Mouse (Mus musculus) heart, embryonic 11.5 days (tissue): Measurements from ENCODE around the gene Taf1b. TPM values are rescaled to one million over a fixed set of nuclear protein-coding genes. Genes with fewer than 3 reads are reported as not detected.

Experiments used
- ATAC-seq: fragments of 200-750 bp; cut with Nextera tagmentation; replicated peaks from 2 replicates; pipeline ENCODE4 v1.8.0; 2017; ENCODE audit warnings: moderate library complexity; ENCODE audit not compliant: insufficient number of reproducible peaks, low FRiP score, low TSS enrichment
- H3K27ac ChIP-seq: fragments of 300-500 bp; sonication (generic); 2 replicates; pipeline ENCODE4 v1.5.1; 2014; ENCODE audit warnings: mild to moderate bottlenecking, low read depth, low read length
- H3K27me3 ChIP-seq: fragments of 300-500 bp; sonication (generic); 2 replicates; pipeline ENCODE4 v1.6.1; 2014; ENCODE audit warnings: mild to moderate bottlenecking, low read length, mixed read lengths; ENCODE audit not compliant: control insufficient read depth, insufficient read depth
- H3K36me3 ChIP-seq: fragments of 300-500 bp; sonication (generic); 2 replicates; pipeline ENCODE4 v1.6.1; 2014; ENCODE audit warnings: mild to moderate bottlenecking, low read length, moderate library complexity, mixed read lengths; ENCODE audit not compliant: control insufficient read depth, insufficient read depth
- H3K4me1 ChIP-seq: fragments of 300-500 bp; sonication (generic); 2 replicates; pipeline ENCODE4 v1.6.1; 2014; ENCODE audit warnings: low read length; ENCODE audit not compliant: control insufficient read depth, insufficient read depth
- H3K4me2 ChIP-seq: fragments of 300-500 bp; sonication (generic); 2 replicates; pipeline ENCODE4 v1.6.1; 2014; ENCODE audit warnings: mild to moderate bottlenecking, moderate library complexity
- H3K4me3 ChIP-seq: fragments of 300-500 bp; sonication (generic); 2 replicates; pipeline ENCODE4 v1.5.1; 2014; ENCODE audit warnings: low read depth, low read length
- H3K9ac ChIP-seq: fragments of 300-500 bp; sonication (generic); 2 replicates; pipeline ENCODE4 v1.6.1; 2014; ENCODE audit warnings: mild to moderate bottlenecking, low read depth, low read length, moderate library complexity
- H3K9me3 ChIP-seq: fragments of 300-500 bp; sonication (generic); replicated peaks from 2 replicates; pipeline ENCODE4 v1.6.1; 2016; ENCODE audit warnings: low read length; ENCODE audit not compliant: control insufficient read depth
- WGBS: fragments of 180-500 bp; shearing (Covaris S2); extraction: QIAGEN DNeasy Blood & Tissue Kit; methylation state at CpG from one replicate; pipeline ENCODE4 v1.1.7; 2014; ENCODE audit not compliant: insufficient replicate concordance; 5-methylcytosine and 5-hydroxymethylcytosine counted together
- polyA plus RNA-seq: library from polyadenylated mRNA; unstranded; fragments of >200 nt; fragmentation: Nextera tagmentation; extraction: Ambion mirVana; gene quantifications from 2 replicates; pipeline ENCODE4 v1.2.1, GENCODE M21; 2014

Gene Taf1b
- polyA plus RNA-seq, 1 experiment from 2014 or later, result 28.2 TPM

GRCm38 (mm10) chr12:24583653-24584052 lies 85.5 kb downstream of the Taf1b start:
- no peaks in the 10 kb centered on the region for H3K9me3 ChIP-seq
- no peak overlapping the region for H3K27ac ChIP-seq
- no peak overlapping the region for H3K9ac ChIP-seq
- peaks cover 14% of the 10 kb centered on the region for H3K4me1 ChIP-seq
- no peak for ATAC-seq
- no peaks in the 10 kb centered on the region for H3K27me3 ChIP-seq
- 70% methylated on average over 3 of the region's 3 CpGs for WGBS
- H3K4me3 ChIP-seq, result no peak overlapping the region
- no peak overlapping the region for H3K4me2 ChIP-seq
- H3K36me3 ChIP-seq, result peaks cover 6% of the 10 kb centered on the region; the same call in 1 of the 2 replicates

DNA sequence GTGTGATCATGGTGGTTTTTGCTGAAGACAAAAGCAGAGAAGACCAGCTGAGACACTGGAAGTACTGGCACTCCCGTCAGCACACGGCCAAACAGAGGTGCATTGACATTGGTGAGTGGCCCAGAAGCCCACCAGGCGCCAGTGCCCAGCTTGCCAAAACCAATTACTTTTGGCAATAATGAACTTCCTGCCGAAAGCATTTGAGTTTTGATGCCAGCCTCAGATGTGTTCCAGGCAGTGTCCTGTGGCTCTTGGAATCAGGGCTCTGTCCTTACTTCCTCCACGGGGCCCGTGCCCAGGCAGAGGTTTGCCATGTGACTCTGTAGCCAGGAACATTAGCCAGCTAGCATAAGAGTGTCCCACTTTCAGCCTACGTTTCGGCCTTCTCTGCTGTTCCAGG lies 86.7 kb downstream of the Taf1b start:
- no peak for ATAC-seq
- no peaks in the 10 kb centered on the region for H3K27me3 ChIP-seq
- no peak overlapping the region for H3K4me2 ChIP-seq
- no peak overlapping the region for H3K27ac ChIP-seq
- no peak overlapping the region for H3K4me3 ChIP-seq
- peaks cover 14% of the 10 kb centered on the region for H3K4me1 ChIP-seq
- WGBS, result 84% methylated on average over 8 of the region's 8 CpGs
- no peaks in the 10 kb centered on the region for H3K9me3 ChIP-seq
- H3K36me3 ChIP-seq, result peaks cover 9% of the 10 kb centered on the region; the same call in 1 of the 2 replicates
- no peak overlapping the region for H3K9ac ChIP-seq

DNA sequence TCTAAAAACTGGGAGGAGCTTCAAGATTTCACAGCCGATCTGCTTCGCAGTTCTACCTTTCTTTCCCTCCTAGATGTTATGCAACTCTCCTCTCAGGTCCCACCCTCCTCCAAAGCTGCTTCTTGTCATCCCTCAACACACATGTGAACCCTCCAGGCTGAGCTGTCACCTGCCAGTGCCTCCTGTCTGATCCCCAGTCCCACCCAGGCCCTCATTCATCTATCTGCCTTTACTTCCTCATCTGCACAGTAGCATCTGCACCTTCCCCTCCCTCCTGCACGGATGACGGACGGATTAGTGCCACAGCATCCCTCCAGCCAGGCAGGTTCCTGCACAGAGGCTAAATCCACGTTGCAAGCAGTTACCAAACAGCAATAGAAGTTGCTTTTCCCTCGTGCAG lies 88.0 kb downstream of the Taf1b start:
- H3K4me3 ChIP-seq, result no peak overlapping the region

GRCm38 (mm10) chr12:24590371-24590770 lies 92.2 kb downstream of the Taf1b start:
- 77% methylated on average over 7 of the region's 7 CpGs for WGBS
- Histone ChIP-seq H3K9ac (no peak overlapping the region), H3K36me3 (peaks cover 3% of the 10 kb centered on the region; the same call in 1 of the 2 replicates), H3K9me3 (no peaks in the 10 kb centered on the region), H3K27me3 (no peaks in the 10 kb centered on the region), H3K4me2 (no peak overlapping the region), H3K4me1 (0 out of 2 replicates have a peak, but pooled peaks cover 3% of the 10 kb centered on the region), H3K27ac (no peak overlapping the region), H3K4me3 (no peak overlapping the region)
- ATAC-seq, result no peak

More for the DNA sequence above, 88.0 kb downstream of the Taf1b start:
- H3K4me1 ChIP-seq, result peaks cover 11% of the 10 kb centered on the region
- no peak for ATAC-seq
- H3K36me3 ChIP-seq, result peaks cover 9% of the 10 kb centered on the region; the same call in 1 of the 2 replicates
- no peak overlapping the region for H3K4me2 ChIP-seq
- no peak overlapping the region for H3K9ac ChIP-seq
- 67% methylated on average over 7 of the region's 7 CpGs for WGBS
- H3K27ac ChIP-seq, result no peak overlapping the region
- no peaks in the 10 kb centered on the region for H3K9me3 ChIP-seq
- no peaks in the 10 kb centered on the region for H3K27me3 ChIP-seq

- 80% methylated on average over 9 of the region's 9 CpGs for WGBS
- Histone ChIP-seq H3K4me3 (no peak overlapping the region), H3K9me3 (no peaks in the 10 kb centered on the region), H3K9ac (no peak overlapping the region), H3K27ac (no peak overlapping the region), H3K36me3 (peaks cover 3% of the 10 kb centered on the region; the same call in 1 of the 2 replicates), H3K27me3 (no peaks in the 10 kb centered on the region), H3K4me2 (no peak overlapping the region), H3K4me1 (0 out of 2 replicates have a peak, but pooled peaks cover 3% of the 10 kb centered on the region)
- ATAC-seq, result no peak
Observed at GRCm38 (mm10) chr12:24592055-24592454, 93.9 kb downstream of the Taf1b start.

DNA sequence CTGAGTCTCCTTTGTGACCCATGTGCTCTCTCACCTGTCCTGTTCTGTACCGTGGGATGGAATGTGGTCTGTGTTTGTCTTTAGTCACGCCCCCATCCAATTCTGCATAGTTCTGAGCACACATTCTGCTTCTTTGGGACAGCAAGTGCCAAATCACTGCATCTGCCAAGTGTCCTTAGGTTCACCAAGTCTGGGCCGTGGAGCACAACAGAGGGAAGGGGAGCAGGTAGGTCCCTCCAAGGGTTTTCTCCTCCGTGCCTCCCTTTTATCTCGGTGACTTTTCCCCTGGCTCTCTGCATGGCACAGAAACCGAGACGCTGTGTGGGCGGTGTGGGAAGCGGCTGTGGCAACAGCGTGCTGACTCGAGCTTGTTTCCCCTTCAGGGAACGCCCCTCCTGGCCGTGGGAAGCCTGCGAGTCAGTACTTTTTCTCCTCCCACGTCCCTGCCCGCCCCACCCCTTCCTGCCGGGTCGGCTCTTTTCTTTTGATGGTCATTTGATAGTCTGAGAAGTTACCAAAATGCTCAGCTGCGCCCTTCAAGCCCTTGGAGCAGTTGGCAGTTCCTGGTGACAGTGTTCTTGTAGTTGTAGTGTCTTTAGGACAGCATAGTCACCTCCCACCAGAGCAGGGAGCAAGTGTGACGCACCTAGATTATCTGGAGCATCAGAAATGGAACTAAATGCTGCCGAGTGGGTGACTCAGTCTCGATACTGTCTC lies 95.0 kb downstream of the Taf1b start:
- no peak; the same call in 1 of the 2 replicates for ATAC-seq
- Histone ChIP-seq H3K27ac (no peak overlapping the region), H3K4me3 (peak overlapping the region; percentile 18; the same call in 1 of the 2 replicates), H3K36me3 (peaks cover 3% of the 10 kb centered on the region; the same call in 1 of the 2 replicates), H3K27me3 (no peaks in the 10 kb centered on the region), H3K9me3 (no peaks in the 10 kb centered on the region), H3K4me2 (peak overlapping the region; percentile 53), H3K9ac (no peak overlapping the region), H3K4me1 (0 out of 2 replicates have a peak, but pooled peaks cover 3% of the 10 kb centered on the region)
- 18% methylated on average over 22 of the region's 22 CpGs for WGBS

GRCm38 (mm10) chr12:24597376-24597775 lies 99.2 kb downstream of the Taf1b start:
- 79% methylated on average over 6 of the region's 6 CpGs for WGBS
- 0 out of 2 replicates have a peak, but pooled peaks cover 3% of the 10 kb centered on the region for H3K4me1 ChIP-seq
- no peak overlapping the region for H3K9ac ChIP-seq
- no peak for ATAC-seq
- H3K27ac ChIP-seq, result no peak overlapping the region
- no peak overlapping the region for H3K4me2 ChIP-seq
- H3K9me3 ChIP-seq, result no peaks in the 10 kb centered on the region
- no peaks in the 10 kb centered on the region for H3K27me3 ChIP-seq
- H3K4me3 ChIP-seq, result no peak overlapping the region
- H3K36me3 ChIP-seq, result no peaks in the 10 kb centered on the region

DNA sequence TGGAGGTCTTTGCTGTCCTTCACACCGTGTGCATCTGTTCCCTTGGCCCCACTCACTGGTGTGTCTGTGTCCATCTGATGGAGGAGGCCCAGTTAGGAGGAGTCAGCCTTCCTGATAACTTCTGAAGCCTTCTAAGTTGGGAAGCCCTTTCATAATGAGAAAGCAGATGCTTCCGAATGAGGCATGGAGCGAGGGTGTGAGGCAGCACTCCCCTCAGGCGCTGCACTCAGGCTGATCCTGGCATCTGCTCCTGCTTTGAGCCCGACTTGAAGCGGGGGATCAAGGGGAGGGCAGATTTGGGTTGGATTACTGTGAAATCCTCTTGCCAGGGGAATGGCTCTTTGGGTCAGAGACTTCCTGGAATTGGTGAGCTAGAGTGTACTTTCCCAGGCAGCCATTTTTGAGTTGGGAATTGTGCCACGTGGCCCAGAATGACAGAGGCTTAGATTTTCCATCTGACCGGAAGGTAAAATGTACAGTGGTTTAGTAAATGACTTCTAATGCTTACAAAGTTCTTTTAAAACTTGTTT lies 101.3 kb downstream of the Taf1b start:
- Histone ChIP-seq H3K4me3 (no peak overlapping the region), H3K9ac (no peak overlapping the region), H3K4me1 (no peaks in the 10 kb centered on the region), H3K4me2 (no peak overlapping the region), H3K27ac (no peak overlapping the region), H3K9me3 (no peaks in the 10 kb centered on the region), H3K36me3 (no peaks in the 10 kb centered on the region), H3K27me3 (no peaks in the 10 kb centered on the region)
- no peak for ATAC-seq
- 72% methylated on average over 8 of the region's 8 CpGs for WGBS
